Mouse (Mus musculus) ES-E14 (cell line): ENCODE measurements around the gene Strn.

ENCODE experiments used
- CHD2 ChIP-seq: IDR thresholded peaks from 2 replicates; pipeline ENCODE4 v1.6.1; 2014; ENCODE audit warnings: mild to moderate bottlenecking, low read depth, low read length, inconsistent platforms
- HCFC1 ChIP-seq: IDR thresholded peaks from 2 replicates; pipeline ENCODE4 v1.6.1; 2012; ENCODE audit warnings: low read length, inconsistent platforms, borderline replicate concordance; ENCODE audit not compliant: insufficient read depth
- MAFK ChIP-seq: IDR thresholded peaks from 2 replicates; pipeline ENCODE4 v1.6.1; 2014; ENCODE audit warnings: mild to moderate bottlenecking, low read depth, low read length, inconsistent platforms; ENCODE audit not compliant: insufficient read depth
- ZNF384 ChIP-seq: IDR thresholded peaks from 2 replicates; pipeline ENCODE4 v1.6.1; 2012; ENCODE audit warnings: low read depth, low read length, inconsistent platforms

GRCm38 (mm10) chr17:78767546-78767945 is 30.6 kb upstream of the Strn start:
- TF ChIP-seq CHD2 (no peak), ZNF384 (no peak), MAFK (no peak), HCFC1 (no peak)
